Mouse (Mus musculus): Measurements from ENCODE around the gene Rhbg. TPM values are rescaled to one million over a fixed set of nuclear protein-coding genes. Genes with fewer than 3 reads are reported as not detected.

The Rhbg gene
- polyA plus RNA-seq, 1 experiment from 2014 or later: 0.21 TPM

- peaks cover 46% of the 10 kb centered on the region for H3K36me3 ChIP-seq (ENCODE audit: control insufficient read depth, insufficient read depth, low read length)
- peak overlapping the region; percentile 59 for H3K4me2 ChIP-seq (ENCODE audit: low read length)
- no peak for DNase-seq
- ATAC-seq (ENCODE audit: low FRiP score, low TSS enrichment): no peak
- H3K27me3 ChIP-seq (ENCODE audit: control insufficient read depth, insufficient read depth, low read length): peaks cover 17% of the 10 kb centered on the region; the same call in 1 of the 2 replicates
- H3K9me3 ChIP-seq (ENCODE audit: control insufficient read depth, low read length): no peaks in the 10 kb centered on the region
- H3K9ac ChIP-seq (replicated peaks; ENCODE audit: low read length): peak overlapping the region; percentile 41
- H3K27ac ChIP-seq (replicated peaks; ENCODE audit: low read depth, low read length): peak overlapping the region; percentile 95
- H3K4me3 ChIP-seq (replicated peaks; ENCODE audit: low read depth, low read length): no peak overlapping the region
- H3K4me1 ChIP-seq (ENCODE audit: control insufficient read depth, insufficient read depth, low read length): peaks cover 49% of the 10 kb centered on the region
- 5% methylated on average over 6 of the region's 6 CpGs for WGBS
These were observed 33.7 kb downstream of the Rhbg start for GRCm38 (mm10) chr3:88220842-88221241.

- Histone ChIP-seq H3K4me1 (ENCODE audit: control insufficient read depth, insufficient read depth, low read length) (peaks cover 48% of the 10 kb centered on the region), H3K27me3 (ENCODE audit: control insufficient read depth, insufficient read depth, low read length) (peaks cover 26% of the 10 kb centered on the region), H3K9ac (replicated peaks; ENCODE audit: low read length) (peak overlapping the region; percentile 41), H3K4me3 (replicated peaks; ENCODE audit: low read depth, low read length) (0 out of 2 replicates have a peak overlapping the region, but pooled peaks have one; percentile 1), H3K4me2 (ENCODE audit: low read length) (peak overlapping the region; percentile 59), H3K36me3 (ENCODE audit: control insufficient read depth, insufficient read depth, low read length) (peaks cover 45% of the 10 kb centered on the region), H3K9me3 (ENCODE audit: control insufficient read depth, low read length) (no peaks in the 10 kb centered on the region), H3K27ac (replicated peaks; ENCODE audit: low read depth, low read length) (peak overlapping the region; percentile 95)
- DNase-seq (no peak), ATAC-seq (ENCODE audit: low FRiP score, low TSS enrichment) (no peak)
- WGBS: 11% methylated on average over 9 of the region's 9 CpGs
These were observed 34.6 kb downstream of the Rhbg start for GRCm38 (mm10) chr3:88219940-88220339.

- Histone ChIP-seq H3K27me3 (ENCODE audit: control insufficient read depth, insufficient read depth, low read length) (peaks cover 39% of the 10 kb centered on the region), H3K4me3 (replicated peaks; ENCODE audit: low read depth, low read length) (peak overlapping the region; percentile 55), H3K9me3 (ENCODE audit: control insufficient read depth, low read length) (no peaks in the 10 kb centered on the region), H3K36me3 (ENCODE audit: control insufficient read depth, insufficient read depth, low read length) (peaks cover 26% of the 10 kb centered on the region), H3K4me1 (ENCODE audit: control insufficient read depth, insufficient read depth, low read length) (peaks cover 48% of the 10 kb centered on the region), H3K4me2 (ENCODE audit: low read length) (peak overlapping the region; percentile 59), H3K27ac (replicated peaks; ENCODE audit: low read depth, low read length) (peak overlapping the region; percentile 87), H3K9ac (replicated peaks; ENCODE audit: low read length) (peak overlapping the region; percentile 82)
- DNase-seq (no peak), ATAC-seq (ENCODE audit: low FRiP score, low TSS enrichment) (no peak)
- 24% methylated on average over 1 of the region's 2 CpGs for WGBS
These were observed 36.8 kb downstream of the Rhbg start for GRCm38 (mm10) chr3:88217679-88218078.

GRCm38 (mm10) chr3:88216534-88217326 lies 37.8 kb downstream of the Rhbg start:
- Histone ChIP-seq H3K36me3 (ENCODE audit: control insufficient read depth, insufficient read depth, low read length) (peaks cover 25% of the 10 kb centered on the region), H3K9me3 (ENCODE audit: control insufficient read depth, low read length) (no peaks in the 10 kb centered on the region), H3K4me2 (ENCODE audit: low read length) (peak overlapping the region; percentile 59), H3K9ac (replicated peaks; ENCODE audit: low read length) (peak overlapping the region; percentile 82), H3K27me3 (ENCODE audit: control insufficient read depth, insufficient read depth, low read length) (peaks cover 48% of the 10 kb centered on the region), H3K4me3 (replicated peaks; ENCODE audit: low read depth, low read length) (peak overlapping the region; percentile 55), H3K4me1 (ENCODE audit: control insufficient read depth, insufficient read depth, low read length) (peaks cover 40% of the 10 kb centered on the region), H3K27ac (replicated peaks; ENCODE audit: low read depth, low read length) (peak overlapping the region; percentile 87)
- DNase-seq (no peak), ATAC-seq (ENCODE audit: low FRiP score, low TSS enrichment) (no peak)
- 14% methylated on average over 7 of the region's 7 CpGs for WGBS

- Histone ChIP-seq H3K27me3 (ENCODE audit: control insufficient read depth, insufficient read depth, low read length) (peaks cover 51% of the 10 kb centered on the region), H3K27ac (replicated peaks; ENCODE audit: low read depth, low read length) (peak overlapping the region; percentile 87), H3K4me2 (ENCODE audit: low read length) (peak overlapping the region; percentile 59), H3K4me3 (replicated peaks; ENCODE audit: low read depth, low read length) (peak overlapping the region; percentile 55), H3K4me1 (ENCODE audit: control insufficient read depth, insufficient read depth, low read length) (peaks cover 34% of the 10 kb centered on the region), H3K9ac (replicated peaks; ENCODE audit: low read length) (peak overlapping the region; percentile 82), H3K36me3 (ENCODE audit: control insufficient read depth, insufficient read depth, low read length) (peaks cover 21% of the 10 kb centered on the region), H3K9me3 (ENCODE audit: control insufficient read depth, low read length) (no peaks in the 10 kb centered on the region)
- ATAC-seq (ENCODE audit: low FRiP score, low TSS enrichment): no peak
- 14% methylated on average over 6 of the region's 6 CpGs for WGBS
- DNase-seq: no peak
These were observed 38.4 kb downstream of the Rhbg start for GRCm38 (mm10) chr3:88216116-88216515.

GRCm38 (mm10) chr3:88215553-88216004 lies 38.9 kb downstream of the Rhbg start:
- peak overlapping the region; percentile 59 for H3K4me2 ChIP-seq (ENCODE audit: low read length)
- H3K9me3 ChIP-seq (ENCODE audit: control insufficient read depth, low read length): no peaks in the 10 kb centered on the region
- peaks cover 55% of the 10 kb centered on the region for H3K27me3 ChIP-seq (ENCODE audit: control insufficient read depth, insufficient read depth, low read length)
- peak overlapping the region; percentile 55 for H3K4me3 ChIP-seq (replicated peaks; ENCODE audit: low read depth, low read length)
- DNase-seq (no peak), ATAC-seq (ENCODE audit: low FRiP score, low TSS enrichment) (no peak)
- WGBS: 2% methylated on average over 23 of the region's 23 CpGs
- H3K4me1 ChIP-seq (ENCODE audit: control insufficient read depth, insufficient read depth, low read length): peaks cover 32% of the 10 kb centered on the region
- peak overlapping the region; percentile 82 for H3K9ac ChIP-seq (replicated peaks; ENCODE audit: low read length)
- peaks cover 20% of the 10 kb centered on the region for H3K36me3 ChIP-seq (ENCODE audit: control insufficient read depth, insufficient read depth, low read length)
- H3K27ac ChIP-seq (replicated peaks; ENCODE audit: low read depth, low read length): peak overlapping the region; percentile 87

GRCm38 (mm10) chr3:88214971-88215552 lies 39.4 kb downstream of the Rhbg start:
- 1% methylated on average over 48 of the region's 48 CpGs for WGBS
- DNase-seq (no peak), ATAC-seq (ENCODE audit: low FRiP score, low TSS enrichment) (peak; percentile 9; the same call in 1 of the 2 replicates)
- Histone ChIP-seq H3K27ac (replicated peaks; ENCODE audit: low read depth, low read length) (peak overlapping the region; percentile 87), H3K36me3 (ENCODE audit: control insufficient read depth, insufficient read depth, low read length) (peaks cover 21% of the 10 kb centered on the region; the same call in 1 of the 2 replicates), H3K27me3 (ENCODE audit: control insufficient read depth, insufficient read depth, low read length) (peaks cover 57% of the 10 kb centered on the region), H3K4me3 (replicated peaks; ENCODE audit: low read depth, low read length) (peak overlapping the region; percentile 55), H3K9me3 (ENCODE audit: control insufficient read depth, low read length) (no peaks in the 10 kb centered on the region), H3K4me1 (ENCODE audit: control insufficient read depth, insufficient read depth, low read length) (peaks cover 33% of the 10 kb centered on the region), H3K4me2 (ENCODE audit: low read length) (peak overlapping the region; percentile 59), H3K9ac (replicated peaks; ENCODE audit: low read length) (peak overlapping the region; percentile 82)

GRCm38 (mm10) chr3:88214197-88214938 lies 40.1 kb downstream of the Rhbg start:
- Histone ChIP-seq H3K36me3 (ENCODE audit: control insufficient read depth, insufficient read depth, low read length) (peaks cover 21% of the 10 kb centered on the region; the same call in 1 of the 2 replicates), H3K27me3 (ENCODE audit: control insufficient read depth, insufficient read depth, low read length) (peaks cover 54% of the 10 kb centered on the region)
- 2% methylated on average over 42 of the region's 42 CpGs for WGBS

More at GRCm38 (mm10) chr3:88214197-88214938, 40.1 kb downstream of the Rhbg start:
- peak overlapping the region; percentile 59 for H3K4me2 ChIP-seq (ENCODE audit: low read length)
- peak overlapping the region; percentile 87 for H3K27ac ChIP-seq (replicated peaks; ENCODE audit: low read depth, low read length)
- ATAC-seq (ENCODE audit: low FRiP score, low TSS enrichment): peak; percentile 87
- H3K4me1 ChIP-seq (ENCODE audit: control insufficient read depth, insufficient read depth, low read length): peaks cover 29% of the 10 kb centered on the region
- DNase-seq: peak; percentile 90
- H3K9ac ChIP-seq (replicated peaks; ENCODE audit: low read length): peak overlapping the region; percentile 82
- H3K9me3 ChIP-seq (ENCODE audit: control insufficient read depth, low read length): no peaks in the 10 kb centered on the region
- peak overlapping the region; percentile 55 for H3K4me3 ChIP-seq (replicated peaks; ENCODE audit: low read depth, low read length)

Data from midbrain, embryonic 14.5 days (tissue).